Mouse (Mus musculus) intestine, embryonic 14.5 days (tissue): ENCODE results near the gene Qdpr. TPM values are rescaled to one million over a fixed set of nuclear protein-coding genes. Genes with fewer than 3 reads are reported as not detected.

ENCODE experiments used
- ATAC-seq: fragments of 200-750 bp; cut with Nextera tagmentation; replicated peaks from 2 replicates; pipeline ENCODE4 v1.8.0; 2017; ENCODE audit warnings: low read depth, moderate number of reproducible peaks, moderate TSS enrichment, moderate library complexity; ENCODE audit not compliant: low FRiP score, low TSS enrichment
- DNase-seq: peaks from one replicate; pipeline ENCODE4 v3.0.0-alpha.2; 2018; ENCODE audit warnings: low spot score
- H3K27ac ChIP-seq: fragments of 300-500 bp; sonication (generic); 2 replicates; pipeline ENCODE4 v1.5.1; 2014; ENCODE audit warnings: low read depth, mild to moderate bottlenecking, control low read depth
- H3K27me3 ChIP-seq: fragments of 300-500 bp; sonication (generic); replicated peaks from 2 replicates; pipeline ENCODE4 v1.6.1; 2014; ENCODE audit warnings: low read length, control low read depth; ENCODE audit not compliant: control insufficient read depth, insufficient read depth
- H3K36me3 ChIP-seq: fragments of 300-500 bp; sonication (generic); 2 replicates; pipeline ENCODE4 v1.6.1; 2014; ENCODE audit warnings: low read length, control low read depth; ENCODE audit not compliant: control insufficient read depth, insufficient read depth
- H3K4me1 ChIP-seq: fragments of 300-500 bp; sonication (generic); replicated peaks from 2 replicates; pipeline ENCODE4 v1.6.1; 2014; ENCODE audit warnings: low read length, control low read depth, mixed read lengths; ENCODE audit not compliant: control insufficient read depth, insufficient read depth
- H3K4me2 ChIP-seq: fragments of 300-500 bp; sonication (generic); 2 replicates; pipeline ENCODE4 v1.6.1; 2014; ENCODE audit warnings: low read length
- H3K4me3 ChIP-seq: fragments of 300-500 bp; sonication (generic); 2 replicates; pipeline ENCODE4 v1.5.1; 2014; ENCODE audit warnings: low read depth, low read length, control low read depth, mixed read lengths
- H3K9ac ChIP-seq: fragments of 300-500 bp; sonication (generic); 2 replicates; pipeline ENCODE4 v1.6.1; 2014; ENCODE audit warnings: mild to moderate bottlenecking, low read length
- H3K9me3 ChIP-seq: fragments of 300-500 bp; sonication (generic); 2 replicates; pipeline ENCODE4 v1.6.1; 2016; ENCODE audit warnings: low read length, control low read depth; ENCODE audit not compliant: control insufficient read depth
- WGBS: fragments of 180-500 bp; shearing (Covaris S2); extraction: QIAGEN DNeasy Blood & Tissue Kit; methylation state at CpG from one replicate; pipeline ENCODE4 v1.1.7; 2014; 5-methylcytosine and 5-hydroxymethylcytosine counted together
- polyA plus RNA-seq: library from polyadenylated mRNA; unstranded; fragments of >200 nt; fragmentation: Nextera tagmentation; extraction: Ambion mirVana; gene quantifications from 2 replicates; pipeline ENCODE4 v1.2.1, GENCODE M21; 2014

Qdpr gene
- 157 and 162 TPM in 2 replicates for polyA plus RNA-seq

GRCm38 (mm10) chr5:45449831-45450716, at the start of gene Qdpr:
Gene Qdpr (minus strand): TSS chr5:45450236.
- WGBS = under 1% methylated on average over 67 of the region's 70 CpGs

GRCm38 (mm10) chr5:45497564-45497963, 47.5 kb upstream of the Qdpr start:
- no peak for ATAC-seq
- H3K9ac ChIP-seq = no peak overlapping the region
- WGBS = 93% methylated on average over 5 of the region's 5 CpGs
- no peaks in the 10 kb centered on the region for H3K9me3 ChIP-seq
- no peak overlapping the region for H3K4me3 ChIP-seq
- no peaks in the 10 kb centered on the region for H3K27me3 ChIP-seq
- H3K4me1 ChIP-seq = peaks cover 13% of the 10 kb centered on the region
- H3K4me2 ChIP-seq = no peak overlapping the region
- no peak for DNase-seq
- H3K36me3 ChIP-seq = peaks cover 65% of the 10 kb centered on the region
- no peak overlapping the region for H3K27ac ChIP-seq

More at GRCm38 (mm10) chr5:45449831-45450716, at the start of gene Qdpr:
- H3K9ac ChIP-seq = peak within 1 kb of the TSS; percentile 67
- H3K36me3 ChIP-seq = 0 out of 2 replicates have a peak, but pooled peaks cover 4% of the 10 kb centered on the region
- no peaks in the 10 kb centered on the region for H3K27me3 ChIP-seq
- H3K9me3 ChIP-seq = no peaks in the 10 kb centered on the region
- peak within 1 kb of the TSS; percentile 67 for H3K4me3 ChIP-seq
- DNase-seq (peak; percentile 98), ATAC-seq (peak; percentile 99)
- H3K27ac ChIP-seq = peak within 1 kb of the TSS; percentile 78
- H3K4me1 ChIP-seq = peaks cover 4% of the 10 kb centered on the region
- peak within 1 kb of the TSS; percentile 91 for H3K4me2 ChIP-seq

- H3K27ac ChIP-seq = no peak overlapping the region
- H3K9ac ChIP-seq = no peak overlapping the region
- no peak for ATAC-seq
- no peak overlapping the region for H3K4me3 ChIP-seq
- H3K27me3 ChIP-seq = no peaks in the 10 kb centered on the region
- no peak for DNase-seq
- peaks cover 13% of the 10 kb centered on the region for H3K4me1 ChIP-seq
- H3K4me2 ChIP-seq = no peak overlapping the region
- H3K9me3 ChIP-seq = no peaks in the 10 kb centered on the region
- 90% methylated on average over 12 of the region's 12 CpGs for WGBS
- peaks cover 60% of the 10 kb centered on the region for H3K36me3 ChIP-seq
Observed at GRCm38 (mm10) chr5:45496930-45497550, 47.0 kb upstream of the Qdpr start.

- DNase-seq (no peak), ATAC-seq (no peak)
- Histone ChIP-seq H3K9ac (no peak overlapping the region), H3K36me3 (peaks cover 54% of the 10 kb centered on the region), H3K4me1 (peaks cover 13% of the 10 kb centered on the region), H3K27me3 (no peaks in the 10 kb centered on the region), H3K9me3 (no peaks in the 10 kb centered on the region), H3K27ac (no peak overlapping the region), H3K4me2 (no peak overlapping the region), H3K4me3 (no peak overlapping the region)
- WGBS = 91% methylated on average over 4 of the region's 4 CpGs
Observed at GRCm38 (mm10) chr5:45496479-45496878, 46.4 kb upstream of the Qdpr start.

- peaks cover 53% of the 10 kb centered on the region for H3K36me3 ChIP-seq
- no peak overlapping the region for H3K4me3 ChIP-seq
- ATAC-seq (no peak), DNase-seq (no peak)
- no peak overlapping the region for H3K27ac ChIP-seq
- H3K4me2 ChIP-seq = no peak overlapping the region
- no peak overlapping the region for H3K9ac ChIP-seq
- peaks cover 13% of the 10 kb centered on the region for H3K4me1 ChIP-seq
- no peaks in the 10 kb centered on the region for H3K9me3 ChIP-seq
- H3K27me3 ChIP-seq = no peaks in the 10 kb centered on the region
Observed at GRCm38 (mm10) chr5:45496042-45496441, 46.0 kb upstream of the Qdpr start.

- Histone ChIP-seq H3K36me3 (peaks cover 48% of the 10 kb centered on the region), H3K9ac (no peak overlapping the region), H3K4me2 (no peak overlapping the region), H3K9me3 (no peaks in the 10 kb centered on the region), H3K4me1 (peaks cover 13% of the 10 kb centered on the region), H3K27ac (no peak overlapping the region), H3K27me3 (no peaks in the 10 kb centered on the region), H3K4me3 (no peak overlapping the region)
- ATAC-seq (no peak), DNase-seq (no peak)
- WGBS = 85% methylated on average over 3 of the region's 3 CpGs
Observed at GRCm38 (mm10) chr5:45495429-45495975, 45.5 kb upstream of the Qdpr start.

GRCm38 (mm10) chr5:45494093-45494755, 44.2 kb upstream of the Qdpr start:
- DNase-seq (no peak), ATAC-seq (peak; percentile 1; the same call in 1 of the 2 replicates)
- Histone ChIP-seq H3K27ac (no peak overlapping the region), H3K27me3 (no peaks in the 10 kb centered on the region), H3K4me2 (peak overlapping the region; percentile 79), H3K36me3 (peaks cover 37% of the 10 kb centered on the region), H3K4me1 (peaks cover 13% of the 10 kb centered on the region), H3K9ac (peak overlapping the region; percentile 82), H3K9me3 (no peaks in the 10 kb centered on the region), H3K4me3 (peak overlapping the region; percentile 75)
- 54% methylated on average over 9 of the region's 9 CpGs for WGBS
